Mouse (Mus musculus) activated CD4-positive, CD25-positive, alpha-beta regulatory T cell (primary cell): ENCODE measurements around the gene Krtap4-16. TPM values are rescaled to one million over a fixed set of nuclear protein-coding genes. Genes with fewer than 3 reads are reported as not detected.

ENCODE experiments used
- polyA plus RNA-seq, 2 experiments: library from polyadenylated mRNA; unstranded; fragments of 100-300 nt; shearing (Covaris generic); gene quantifications; one replicate each; pipeline ENCODE4 v1.2.1; 2017

Gene Krtap4-16
- not detected for polyA plus RNA-seq

DNA sequence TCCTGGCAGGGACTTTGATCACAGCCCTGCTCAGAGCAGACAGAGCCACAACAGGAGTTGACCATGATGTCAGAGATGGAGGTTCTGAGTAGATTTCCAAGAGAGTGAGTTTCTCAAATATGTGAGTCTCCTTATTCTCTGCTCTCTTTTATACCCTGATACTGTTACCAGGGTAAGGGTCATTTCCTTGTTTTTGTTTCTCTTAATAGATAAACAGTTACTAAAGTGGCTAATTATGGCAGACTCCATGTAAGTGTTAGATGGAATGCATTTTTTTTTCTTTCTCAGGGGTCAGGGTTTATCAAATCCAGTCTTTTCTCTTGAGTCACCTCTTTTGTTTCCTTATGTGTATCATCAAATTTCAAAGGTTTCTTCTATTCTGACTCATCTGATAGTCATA is at the start of gene Krtap4-16:
Gene Krtap4-16, minus strand, starts transcription at position 101 of the 400 bp plus-strand sequence.

DNA sequence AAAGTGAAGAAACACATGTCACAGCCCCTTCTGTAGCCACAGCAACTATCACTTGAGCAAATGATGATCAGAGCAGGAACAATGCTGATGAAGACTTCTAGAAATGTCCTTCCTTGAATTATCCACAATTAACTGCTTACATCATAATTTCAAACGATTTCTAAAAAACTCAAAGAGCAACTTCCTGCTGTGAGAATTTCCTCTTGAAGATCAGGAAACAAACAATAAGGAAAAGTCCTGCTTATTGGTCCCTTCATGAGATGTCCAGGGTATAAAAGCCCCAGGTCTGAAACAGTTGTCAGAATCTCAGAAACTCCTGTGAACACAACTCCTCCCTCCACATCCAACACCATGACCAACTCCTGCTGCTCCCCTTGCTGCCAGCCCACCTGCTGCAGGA is 27.5 kb upstream of the Krtap4-16 start, which contains the start of gene Gm11567:
Gene Gm11567, plus strand, starts transcription at position 301 of the 400 bp plus-strand sequence.

DNA sequence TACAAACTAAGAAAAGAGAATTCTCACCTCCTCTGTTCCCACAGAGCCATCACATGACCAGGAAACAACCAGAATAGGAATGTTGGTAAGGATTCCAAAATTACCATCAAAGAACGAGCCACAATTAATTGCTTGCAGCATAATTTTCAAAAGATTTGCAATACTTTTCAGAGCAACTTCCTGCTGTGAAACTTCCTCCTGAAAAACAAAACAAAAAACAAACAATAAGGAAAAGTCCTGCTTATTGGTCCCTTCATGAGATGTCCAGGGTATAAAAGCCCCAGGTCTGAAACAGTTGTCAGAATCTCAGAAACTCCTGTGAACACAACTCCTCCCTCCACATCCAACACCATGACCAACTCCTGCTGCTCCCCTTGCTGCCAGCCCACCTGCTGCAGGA is 21.7 kb upstream of the Krtap4-16 start, which contains the start of gene Krtap9-1:
Gene Krtap9-1, plus strand, starts transcription at position 301 of the 400 bp plus-strand sequence.

DNA sequence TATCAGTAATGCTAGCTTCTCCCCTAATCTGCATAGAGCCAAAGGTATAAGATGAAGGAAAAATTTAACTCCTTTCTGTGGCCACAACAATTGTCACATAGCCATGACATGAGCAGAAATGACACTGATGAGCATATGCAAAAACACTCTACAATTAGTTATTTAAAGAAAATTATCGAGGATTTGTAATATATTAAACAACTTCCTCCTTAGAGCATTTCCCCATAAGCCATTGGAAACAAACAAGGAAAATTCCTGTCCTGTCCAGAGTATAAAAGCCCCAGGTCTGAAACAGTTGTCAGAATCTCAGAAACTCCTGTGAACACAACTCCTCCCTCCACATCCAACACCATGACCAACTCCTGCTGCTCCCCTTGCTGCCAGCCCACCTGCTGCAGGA is 12.8 kb upstream of the Krtap4-16 start, which contains the start of gene Gm11559:
Gene Gm11559, plus strand, starts transcription at position 301 of the 400 bp plus-strand sequence.

DNA sequence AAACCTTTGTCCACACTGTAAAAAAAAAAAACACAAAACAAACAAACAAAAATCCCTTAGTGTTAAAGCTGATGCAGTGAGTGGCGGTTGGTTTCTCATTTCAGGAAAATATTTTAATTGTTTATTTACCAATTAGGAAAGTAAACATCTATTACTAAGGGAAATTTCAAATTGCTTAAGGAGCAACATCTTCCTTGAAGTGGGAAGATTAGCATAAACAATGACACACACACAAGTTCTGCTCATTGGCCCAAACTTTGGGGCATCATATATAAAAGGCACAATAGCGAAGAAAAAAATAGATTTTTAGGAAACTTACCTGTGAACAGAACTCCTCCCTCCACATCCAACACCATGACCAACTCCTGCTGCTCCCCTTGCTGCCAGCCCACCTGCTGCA is 6.2 kb upstream of the Krtap4-16 start, which contains the start of gene Gm11568:
Gene Gm11568, plus strand, starts transcription at position 301 of the 400 bp plus-strand sequence.

DNA sequence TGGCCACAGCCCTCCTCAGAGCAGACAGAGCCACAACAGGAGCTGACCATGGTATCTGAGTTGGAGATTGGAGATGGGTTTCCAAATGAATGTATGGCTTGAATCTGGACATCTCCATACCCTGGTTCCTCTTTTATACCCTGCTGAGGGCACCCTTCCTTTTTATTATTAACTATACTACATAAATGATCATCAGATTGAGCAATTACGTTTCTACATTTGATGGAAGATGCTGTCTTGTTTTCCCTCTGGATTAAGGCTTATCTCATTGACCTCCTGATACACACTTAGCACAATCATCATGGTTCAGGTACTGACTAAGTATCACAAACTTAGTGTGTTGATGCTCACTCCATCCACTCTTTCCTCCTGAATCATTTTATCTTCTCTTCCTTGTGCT is 13.4 kb downstream of the Krtap4-16 start, which contains the start of gene 2300003K06Rik:
Gene 2300003K06Rik, minus strand, starts transcription at position 101 of the 400 bp plus-strand sequence.

DNA sequence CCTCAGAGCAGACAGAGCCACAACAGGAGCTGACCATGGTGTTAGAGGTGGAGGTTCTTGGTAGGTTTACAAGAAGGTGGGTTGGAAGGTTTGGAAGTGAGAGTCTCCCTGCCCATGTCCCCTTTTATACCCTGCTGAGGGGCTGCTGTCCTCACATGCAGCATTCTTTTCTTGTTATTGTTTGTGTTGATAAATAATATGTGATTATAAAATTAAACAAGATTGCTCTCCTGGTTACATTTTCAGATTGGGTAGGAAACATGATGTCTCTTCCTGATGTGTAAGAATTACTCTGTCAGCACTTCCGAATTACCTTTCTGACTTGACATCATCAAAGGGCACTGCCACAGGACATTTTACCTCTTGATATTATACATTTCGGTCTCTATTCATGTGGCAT is 35.8 kb downstream of the Krtap4-16 start, which contains the start of gene Gm11564:
Gene Gm11564, minus strand, starts transcription at position 101 of the 400 bp plus-strand sequence.

DNA sequence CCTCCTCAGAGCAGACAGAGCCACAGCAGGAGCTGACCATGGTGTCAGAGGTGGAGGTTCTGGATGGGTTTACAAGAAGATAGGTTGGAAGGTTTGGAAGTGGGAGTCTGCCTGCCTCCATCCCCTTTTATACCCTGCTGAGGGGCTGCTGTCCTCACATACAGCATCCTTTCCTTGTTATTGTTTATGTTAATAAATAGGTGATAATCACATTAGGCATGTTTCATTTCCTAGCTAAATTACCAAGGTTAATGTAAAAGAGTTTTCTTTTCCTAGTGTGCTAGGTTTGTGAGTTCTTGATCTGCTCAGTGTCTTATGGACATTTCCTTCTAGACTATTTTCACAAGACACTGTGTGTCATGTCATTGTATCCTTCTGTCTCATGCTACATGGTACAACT is 41.6 kb downstream of the Krtap4-16 start, which contains the start of gene Krtap4-13:
Gene Krtap4-13, minus strand, starts transcription at position 101 of the 400 bp plus-strand sequence.

DNA sequence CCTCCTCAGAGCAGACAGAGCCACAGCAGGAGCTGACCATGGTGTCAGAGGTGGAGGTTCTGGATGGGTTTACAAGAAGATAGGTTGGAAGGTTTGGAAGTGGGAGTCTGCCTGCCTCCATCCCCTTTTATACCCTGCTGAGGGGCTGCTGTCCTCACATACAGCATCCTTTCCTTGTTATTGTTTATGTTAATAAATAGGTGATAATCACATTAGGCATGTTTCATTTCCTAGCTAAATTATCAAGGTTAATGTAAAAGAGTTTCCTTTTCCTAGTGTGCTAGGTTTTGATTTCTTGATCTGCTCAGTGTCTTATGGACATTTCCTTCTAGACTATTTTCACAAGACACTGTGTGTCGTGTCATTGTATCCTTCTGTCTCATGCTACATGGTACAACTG is 47.1 kb downstream of the Krtap4-16 start, which contains the start of gene Gm11554:
Gene Gm11554, minus strand, starts transcription at position 101 of the 400 bp plus-strand sequence.

Other genes with a start within 250 kb of the Krtap4-16 start
- gene Gm11938, start 248.3 kb downstream of the Krtap4-16 start, polyA plus RNA-seq, result not detected
- not detected for gene Gm11937, start 241.4 kb downstream of the Krtap4-16 start, polyA plus RNA-seq
- gene Krtap2-4, start 236.8 kb downstream of the Krtap4-16 start, polyA plus RNA-seq, result not detected
- gene Gm11562, start 231.2 kb downstream of the Krtap4-16 start, polyA plus RNA-seq, result not detected
- gene Krtap4-1, start 223.4 kb downstream of the Krtap4-16 start, polyA plus RNA-seq, result not detected
- not detected for gene Krtap4-2, start 216.5 kb downstream of the Krtap4-16 start, polyA plus RNA-seq
- not detected for gene Krtap4-7, start 207.5 kb downstream of the Krtap4-16 start, polyA plus RNA-seq
- gene Gm11555, start 201.4 kb downstream of the Krtap4-16 start, polyA plus RNA-seq, result not detected
- gene Gm11563, start 192.6 kb downstream of the Krtap4-16 start, polyA plus RNA-seq, result not detected
- not detected for gene Krtap4-6, start 185.6 kb downstream of the Krtap4-16 start, polyA plus RNA-seq
- gene Gm14190, start 160.9 kb downstream of the Krtap4-16 start, polyA plus RNA-seq, result not detected
- gene Gm14180, start 117.3 kb downstream of the Krtap4-16 start, polyA plus RNA-seq, result not detected
- under 1 TPM in 1 of 2 experiments, not detected in 1; 0.32 TPM for gene Gm11595, start 78.7 kb downstream of the Krtap4-16 start, polyA plus RNA-seq
- gene Krtap4-8, start 70.9 kb downstream of the Krtap4-16 start, polyA plus RNA-seq, result not detected
- not detected for gene Krtap4-9, start 66.4 kb downstream of the Krtap4-16 start, polyA plus RNA-seq
- not detected for gene Gm11596, start 58.1 kb downstream of the Krtap4-16 start, polyA plus RNA-seq
- not detected for gene Gm11569, start 52.7 kb downstream of the Krtap4-16 start, polyA plus RNA-seq
- not detected for gene Gm11554, start 47.2 kb downstream of the Krtap4-16 start, polyA plus RNA-seq
- gene Krtap4-13, start 41.7 kb downstream of the Krtap4-16 start, polyA plus RNA-seq, result not detected
- gene Gm11564, start 35.9 kb downstream of the Krtap4-16 start, polyA plus RNA-seq, result not detected
- not detected for gene 2300003K06Rik, start 13.5 kb downstream of the Krtap4-16 start, polyA plus RNA-seq
- gene Gm11568, start 6.3 kb upstream of the Krtap4-16 start, polyA plus RNA-seq, result under 1 TPM in 1 of 2 experiments, not detected in 1; 0.55 TPM
- gene Gm11559, start 12.9 kb upstream of the Krtap4-16 start, polyA plus RNA-seq, result not detected
- not detected for gene Krtap9-1, start 21.8 kb upstream of the Krtap4-16 start, polyA plus RNA-seq
- not detected for gene Gm11567, start 27.6 kb upstream of the Krtap4-16 start, polyA plus RNA-seq
- gene Krtap31-1, start 56.3 kb upstream of the Krtap4-16 start, polyA plus RNA-seq, result not detected
- gene Gm11565, start 63.1 kb upstream of the Krtap4-16 start, polyA plus RNA-seq, result not detected
- gene Krtap31-2, start 84.7 kb upstream of the Krtap4-16 start, polyA plus RNA-seq, result not detected
- not detected for gene Krtap9-5, start 96.9 kb upstream of the Krtap4-16 start, polyA plus RNA-seq
- not detected for gene Krtap29-1, start 127.4 kb upstream of the Krtap4-16 start, polyA plus RNA-seq
- gene Krtap16-1, start 135.0 kb upstream of the Krtap4-16 start, polyA plus RNA-seq, result not detected
- gene Krtap17-1, start 142.4 kb upstream of the Krtap4-16 start, polyA plus RNA-seq, result not detected
- under 1 TPM in 1 of 2 experiments, not detected in 1; 0.23 TPM for gene Krt33a, start 164.6 kb upstream of the Krtap4-16 start, polyA plus RNA-seq
- not detected for gene Krt33b, start 178.3 kb upstream of the Krtap4-16 start, polyA plus RNA-seq
- not detected for gene Krt34, start 189.9 kb upstream of the Krtap4-16 start, polyA plus RNA-seq
- under 1 TPM in 1 of 2 experiments, not detected in 1; 0.15 TPM for gene Krt31, start 198.9 kb upstream of the Krtap4-16 start, polyA plus RNA-seq
- not detected for gene Krt32, start 236.6 kb upstream of the Krtap4-16 start, polyA plus RNA-seq
- gene Krt35, start 244.6 kb upstream of the Krtap4-16 start, polyA plus RNA-seq, result not detected